Mouse (Mus musculus) midbrain, postnatal 0 days (tissue): ENCODE results near the gene Ppox. TPM values are rescaled to one million over a fixed set of nuclear protein-coding genes. Genes with fewer than 3 reads are reported as not detected.

Experiments used
- ATAC-seq: fragments of 200-750 bp; cut with Nextera tagmentation; 2 replicates; pipeline ENCODE4 v1.8.0; 2017; ENCODE audit warnings: moderate number of reproducible peaks, mild to moderate bottlenecking, moderate TSS enrichment, moderate library complexity; ENCODE audit not compliant: low FRiP score
- DNase-seq: peaks from one replicate; pipeline ENCODE4 v3.0.0-alpha.2; 2015; ENCODE audit warnings: low spot score
- H3K27ac ChIP-seq: fragments of 300-500 bp; sonication (generic); 2 replicates; pipeline ENCODE4 v1.5.1; 2014; ENCODE audit warnings: low read depth, mild to moderate bottlenecking, low read length, mixed read lengths
- H3K27me3 ChIP-seq: fragments of 300-500 bp; sonication (generic); 2 replicates; pipeline ENCODE4 v1.6.1; 2014; ENCODE audit warnings: low read length, control low read depth, mixed read lengths; ENCODE audit not compliant: insufficient read depth
- H3K36me3 ChIP-seq: fragments of 300-500 bp; sonication (generic); 2 replicates; pipeline ENCODE4 v1.6.1; 2014; ENCODE audit warnings: low read length, control low read depth, mixed read lengths; ENCODE audit not compliant: insufficient read depth
- H3K4me1 ChIP-seq: fragments of 300-500 bp; sonication (generic); 2 replicates; pipeline ENCODE4 v1.6.1; 2014; ENCODE audit warnings: mild to moderate bottlenecking, control low read depth, antibody characterized with exemption, low read length, mixed read lengths; ENCODE audit not compliant: insufficient read depth
- H3K4me2 ChIP-seq: fragments of 300-500 bp; sonication (generic); 2 replicates; pipeline ENCODE4 v1.6.1; 2014; ENCODE audit warnings: low read depth, mild to moderate bottlenecking, low read length, mixed read lengths; ENCODE audit not compliant: poor library complexity, severe bottlenecking
- H3K4me3 ChIP-seq: fragments of 300-500 bp; sonication (generic); 2 replicates; pipeline ENCODE4 v1.5.1; 2014; ENCODE audit warnings: low read depth, mild to moderate bottlenecking, low read length, moderate library complexity
- H3K9ac ChIP-seq: fragments of 300-500 bp; sonication (generic); replicated peaks from 2 replicates; pipeline ENCODE4 v1.6.1; 2014; ENCODE audit warnings: mild to moderate bottlenecking, low read length, moderate library complexity, mixed read lengths; ENCODE audit not compliant: poor library complexity, severe bottlenecking
- H3K9me3 ChIP-seq: fragments of 300-500 bp; sonication (generic); 2 replicates; pipeline ENCODE4 v1.6.1; 2016; ENCODE audit warnings: low read length, control low read depth
- CTCF ChIP-seq: IDR thresholded peaks from 2 replicates; pipeline ENCODE4 v1.5.1; 2016; ENCODE audit warnings: antibody characterized with exemption, mild to moderate bottlenecking
- WGBS: fragments of 180-500 bp; shearing (Covaris S2); extraction: QIAGEN DNeasy Blood & Tissue Kit; methylation state at CpG from one replicate; pipeline ENCODE4 v1.1.7; 2014; 5-methylcytosine and 5-hydroxymethylcytosine counted together
- polyA plus RNA-seq: library from polyadenylated mRNA; unstranded; fragments of >200 nt; fragmentation: Nextera tagmentation; extraction: Ambion mirVana; gene quantifications from 2 replicates; pipeline ENCODE4 v1.2.1, GENCODE M21; 2015
- total RNA-seq: library from RNA; depleted of rRNA; stranded (reverse); fragments of >200 nt; gene quantifications from 2 replicates; pipeline ENCODE4 v1.2.3, GENCODE M21; 2014

Gene Ppox
- total and polyA plus RNA-seq, 2 experiments from 2014 or later, result 31.3 to 45.9 TPM

DNA sequence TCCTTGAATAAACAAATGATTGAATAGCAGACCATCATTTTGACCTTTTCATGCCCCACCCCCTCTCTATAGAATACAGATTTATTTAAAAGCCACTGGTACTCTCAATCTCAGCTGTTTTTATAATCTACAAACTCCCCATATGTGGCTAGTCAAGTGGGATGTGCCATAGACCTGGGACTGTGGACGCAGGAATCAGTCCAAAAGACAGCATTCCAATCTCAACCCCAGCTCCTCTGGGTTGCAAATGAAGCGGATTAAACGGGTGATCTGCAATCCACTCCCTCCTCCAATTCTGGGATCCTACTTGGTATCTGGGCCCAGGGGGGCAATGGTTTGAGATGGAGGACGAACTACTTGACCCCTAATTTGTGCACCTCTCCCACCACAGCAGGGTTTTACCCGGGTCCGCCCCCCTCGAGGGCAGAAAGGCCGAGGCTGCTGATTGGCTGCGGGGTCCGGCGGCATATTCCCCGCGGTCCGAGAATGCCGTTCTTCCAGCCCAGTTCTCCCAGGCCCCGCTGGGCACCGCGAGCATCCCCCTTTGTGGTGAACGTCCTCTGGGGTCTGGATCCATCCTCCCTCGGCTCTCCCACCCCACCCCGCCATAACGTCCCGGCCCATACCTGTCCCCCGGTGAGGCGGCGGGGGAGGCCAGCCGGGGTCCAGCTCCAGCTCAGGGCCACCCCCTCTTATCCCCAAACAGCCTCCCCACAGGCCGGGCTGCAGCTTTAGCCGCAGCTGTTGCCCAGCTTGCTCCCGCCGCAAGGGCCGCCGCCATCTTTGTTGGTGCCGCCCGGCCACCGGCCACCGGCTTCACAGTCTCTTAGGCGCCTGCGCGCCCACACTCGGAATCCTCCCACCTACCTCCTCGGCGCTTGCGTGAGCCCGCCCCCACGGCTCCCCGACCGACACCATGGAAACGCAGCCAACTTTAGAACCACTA, 6.4 kb upstream of the Ppox start, which contains the start of gene Usp21:
Gene Usp21 (minus strand): TSS at position 856 of the 946 bp plus-strand sequence.
- peak within 1 kb of the TSS; percentile 53 for H3K4me2 ChIP-seq
- WGBS, result under 1% methylated on average over 45 of the region's 49 CpGs
- TF ChIP-seq CTCF, result no peak
- H3K27ac ChIP-seq, result peak within 1 kb of the TSS; percentile 91
- DNase-seq (peak; percentile 96), ATAC-seq (peak; percentile 94)
- H3K36me3 ChIP-seq, result peaks cover 34% of the 10 kb centered on the region
- H3K27me3 ChIP-seq, result no peaks in the 10 kb centered on the region
- H3K9me3 ChIP-seq, result no peaks in the 10 kb centered on the region
- peak within 1 kb of the TSS; percentile 89 for H3K9ac ChIP-seq
- H3K4me1 ChIP-seq, result peaks cover 6% of the 10 kb centered on the region; the same call in 1 of the 2 replicates
- peak within 1 kb of the TSS; percentile 57 for H3K4me3 ChIP-seq

- peak overlapping the region; percentile 57 for H3K4me3 ChIP-seq
- no peaks in the 10 kb centered on the region for H3K9me3 ChIP-seq
- no peak for TF ChIP-seq CTCF
- peaks cover 35% of the 10 kb centered on the region for H3K36me3 ChIP-seq
- H3K4me1 ChIP-seq, result peaks cover 6% of the 10 kb centered on the region; the same call in 1 of the 2 replicates
- 89% methylated on average over 19 of the region's 19 CpGs for WGBS
- peak overlapping the region; percentile 53 for H3K4me2 ChIP-seq
- H3K27ac ChIP-seq, result no peak overlapping the region; the same call in 1 of the 2 replicates
- DNase-seq (no peak), ATAC-seq (no peak)
- peak overlapping the region; percentile 89; the same call in 1 of the 2 replicates for H3K9ac ChIP-seq
- no peaks in the 10 kb centered on the region for H3K27me3 ChIP-seq
Observed at GRCm38 (mm10) chr1:171286517-171286916, 5.5 kb upstream of the Ppox start.

GRCm38 (mm10) chr1:171285096-171285892, 4.3 kb upstream of the Ppox start:
- no peak for TF ChIP-seq CTCF
- no peak for ATAC-seq
- peaks cover 35% of the 10 kb centered on the region for H3K36me3 ChIP-seq

DNA sequence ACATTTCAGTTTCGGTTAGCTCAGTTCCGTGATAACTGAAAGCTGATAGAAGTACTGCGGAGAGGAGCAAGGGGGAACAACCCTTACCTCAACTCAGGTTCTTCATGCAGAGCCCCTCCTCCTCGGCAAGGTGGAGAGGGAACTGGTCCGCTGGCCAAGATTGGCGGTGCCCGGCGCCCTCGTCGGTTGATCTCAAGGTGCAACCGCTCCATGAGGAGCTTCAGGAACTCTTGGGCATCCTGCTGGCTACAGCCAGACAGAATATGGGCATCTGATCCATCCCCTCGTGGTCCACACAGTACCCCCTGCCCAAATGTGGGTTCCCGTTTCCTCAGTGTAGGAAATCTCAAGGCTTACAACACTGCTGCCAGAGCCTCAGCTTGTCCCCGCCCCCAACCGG, 3.5 kb upstream of the Ppox start:
- TF ChIP-seq CTCF, result no peak
- DNase-seq (no peak), ATAC-seq (no peak)
- Histone ChIP-seq H3K36me3 (peaks cover 35% of the 10 kb centered on the region), H3K27me3 (no peaks in the 10 kb centered on the region), H3K27ac (no peak overlapping the region), H3K4me3 (no peak overlapping the region), H3K4me1 (peaks cover 10% of the 10 kb centered on the region), H3K9me3 (no peaks in the 10 kb centered on the region), H3K9ac (no peak overlapping the region), H3K4me2 (no peak overlapping the region)
- WGBS, result 89% methylated on average over 15 of the region's 15 CpGs

More at GRCm38 (mm10) chr1:171285096-171285892, 4.3 kb upstream of the Ppox start:
- WGBS, result 86% methylated on average over 20 of the region's 20 CpGs
- H3K9ac ChIP-seq, result no peak overlapping the region
- H3K27me3 ChIP-seq, result no peaks in the 10 kb centered on the region
- H3K4me1 ChIP-seq, result peaks cover 6% of the 10 kb centered on the region; the same call in 1 of the 2 replicates
- no peaks in the 10 kb centered on the region for H3K9me3 ChIP-seq
- H3K4me3 ChIP-seq, result no peak overlapping the region
- DNase-seq, result no peak
- H3K27ac ChIP-seq, result 0 out of 2 replicates have a peak overlapping the region, but pooled peaks have one; percentile 12
- H3K4me2 ChIP-seq, result no peak overlapping the region

- TF ChIP-seq CTCF, result no peak
- peaks cover 9% of the 10 kb centered on the region for H3K4me1 ChIP-seq
- WGBS, result 93% methylated on average over 18 of the region's 18 CpGs
Observed at GRCm38 (mm10) chr1:171283188-171284160, 2.5 kb upstream of the Ppox start.

More at GRCm38 (mm10) chr1:171283188-171284160, 2.5 kb upstream of the Ppox start:
- no peak overlapping the region for H3K27ac ChIP-seq
- no peak overlapping the region for H3K4me2 ChIP-seq
- no peak overlapping the region for H3K4me3 ChIP-seq
- no peak overlapping the region for H3K9ac ChIP-seq
- H3K27me3 ChIP-seq, result no peaks in the 10 kb centered on the region
- ATAC-seq (no peak), DNase-seq (no peak)
- no peaks in the 10 kb centered on the region for H3K9me3 ChIP-seq
- H3K36me3 ChIP-seq, result peaks cover 28% of the 10 kb centered on the region
